Mouse (Mus musculus): Measurements from ENCODE around the gene Kcnk3. TPM values are rescaled to one million over a fixed set of nuclear protein-coding genes. Genes with fewer than 3 reads are reported as not detected.

Gene Kcnk3
- polyA plus RNA-seq, 1 experiment = 81.9 TPM

GRCm38 (mm10) chr5:30554981-30555380 is 33.0 kb upstream of the Kcnk3 start:
- no peak overlapping the region for H3K4me3 ChIP-seq (replicated peaks; ENCODE audit: insufficient read depth, low read depth, low read length)
- DNase-seq = no peak
- WGBS = 81% methylated on average over 8 of the region's 8 CpGs
- peaks cover 7% of the 10 kb centered on the region; the same call in 1 of the 2 replicates for H3K4me1 ChIP-seq (ENCODE audit: control insufficient read depth, insufficient read depth, low read length)
- no peak overlapping the region for H3K27ac ChIP-seq (ENCODE audit: insufficient read depth, low read length)
- H3K27me3 ChIP-seq (ENCODE audit: control insufficient read depth, insufficient read depth, low read length) = no peaks in the 10 kb centered on the region
- no peak for TF ChIP-seq CTCF (IDR thresholded peaks at IDR 0.05; ENCODE audit: borderline replicate concordance, insufficient read depth, low read depth, low read length)
- TF ChIP-seq POLR2A (IDR thresholded peaks at IDR 0.05; ENCODE audit: borderline replicate concordance, insufficient read depth, low read length) = no peak

DNA sequence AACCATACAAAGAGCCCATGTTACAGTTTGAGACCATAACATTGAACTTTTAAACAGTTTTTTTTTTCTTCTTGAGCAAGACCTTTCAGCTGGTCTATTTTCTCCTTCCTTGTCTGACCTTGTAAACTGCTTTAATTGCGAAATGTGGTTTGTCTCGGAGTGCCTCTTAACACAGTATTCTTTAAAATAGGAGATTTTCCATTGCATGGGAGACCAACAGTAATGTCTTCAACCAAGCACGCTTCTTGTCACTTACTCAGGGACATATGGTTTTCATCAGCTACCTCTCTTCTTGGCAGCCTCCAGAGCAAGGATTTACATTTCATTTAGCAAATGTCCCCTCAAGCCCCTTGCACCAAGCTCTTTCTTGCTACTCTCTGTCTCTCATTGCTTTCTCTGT is 31.7 kb upstream of the Kcnk3 start:
- Histone ChIP-seq H3K4me3 (replicated peaks; ENCODE audit: insufficient read depth, low read depth, low read length) (no peak overlapping the region), H3K4me1 (ENCODE audit: control insufficient read depth, insufficient read depth, low read length) (no peaks in the 10 kb centered on the region), H3K27ac (ENCODE audit: insufficient read depth, low read length) (no peak overlapping the region), H3K27me3 (ENCODE audit: control insufficient read depth, insufficient read depth, low read length) (no peaks in the 10 kb centered on the region)
- 90% methylated on average over 3 of the region's 3 CpGs for WGBS
- DNase-seq = no peak
- TF ChIP-seq CTCF (IDR thresholded peaks at IDR 0.05; ENCODE audit: borderline replicate concordance, insufficient read depth, low read depth, low read length) (no peak), POLR2A (IDR thresholded peaks at IDR 0.05; ENCODE audit: borderline replicate concordance, insufficient read depth, low read length) (no peak)

DNA sequence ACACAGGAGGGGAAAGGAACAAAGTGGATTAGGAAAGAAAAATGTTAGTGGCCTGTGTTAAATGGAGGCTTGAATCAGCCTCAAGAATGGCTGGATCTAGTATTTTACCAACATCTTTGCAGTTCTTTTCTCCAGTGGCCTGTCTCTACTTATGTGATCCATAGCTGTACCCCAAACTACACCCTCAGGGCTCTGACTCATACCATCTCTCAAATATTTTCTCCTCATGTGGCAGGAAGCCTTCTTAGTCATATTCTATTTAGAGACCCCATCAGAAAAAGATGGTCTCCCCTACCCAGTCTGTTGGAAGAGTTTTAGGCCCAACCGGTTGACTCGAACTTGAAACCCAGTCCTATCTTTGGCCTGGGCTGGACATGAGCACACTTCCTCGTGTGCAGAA is 28.5 kb upstream of the Kcnk3 start:
- H3K27ac ChIP-seq (ENCODE audit: insufficient read depth, low read length) = no peak overlapping the region
- no peaks in the 10 kb centered on the region for H3K27me3 ChIP-seq (ENCODE audit: control insufficient read depth, insufficient read depth, low read length)
- TF ChIP-seq CTCF (IDR thresholded peaks at IDR 0.05; ENCODE audit: borderline replicate concordance, insufficient read depth, low read depth, low read length) (no peak), POLR2A (IDR thresholded peaks at IDR 0.05; ENCODE audit: borderline replicate concordance, insufficient read depth, low read length) (no peak)
- no peak for DNase-seq
- WGBS = 86% methylated on average over 3 of the region's 3 CpGs
- H3K4me1 ChIP-seq (ENCODE audit: control insufficient read depth, insufficient read depth, low read length) = no peaks in the 10 kb centered on the region
- no peak overlapping the region for H3K4me3 ChIP-seq (replicated peaks; ENCODE audit: insufficient read depth, low read depth, low read length)

- Histone ChIP-seq H3K4me1 (ENCODE audit: control insufficient read depth, insufficient read depth, low read length) (no peaks in the 10 kb centered on the region), H3K27me3 (ENCODE audit: control insufficient read depth, insufficient read depth, low read length) (no peaks in the 10 kb centered on the region), H3K4me3 (replicated peaks; ENCODE audit: insufficient read depth, low read depth, low read length) (no peak overlapping the region), H3K27ac (ENCODE audit: insufficient read depth, low read length) (no peak overlapping the region)
- WGBS = 48% methylated on average over 3 of the region's 3 CpGs
- TF ChIP-seq POLR2A (IDR thresholded peaks at IDR 0.05; ENCODE audit: borderline replicate concordance, insufficient read depth, low read length) = no peak
- no peak for TF ChIP-seq CTCF (IDR thresholded peaks at IDR 0.05; ENCODE audit: borderline replicate concordance, insufficient read depth, low read depth, low read length)
- DNase-seq = no peak
These were observed 27.9 kb upstream of the Kcnk3 start for GRCm38 (mm10) chr5:30559986-30560493.

- WGBS = 90% methylated on average over 1 of the region's 1 CpGs
- no peaks in the 10 kb centered on the region for H3K4me1 ChIP-seq (ENCODE audit: control insufficient read depth, insufficient read depth, low read length)
- no peak overlapping the region for H3K27ac ChIP-seq (ENCODE audit: insufficient read depth, low read length)
- no peak for TF ChIP-seq POLR2A (IDR thresholded peaks at IDR 0.05; ENCODE audit: borderline replicate concordance, insufficient read depth, low read length)
- TF ChIP-seq CTCF (IDR thresholded peaks at IDR 0.05; ENCODE audit: borderline replicate concordance, insufficient read depth, low read depth, low read length) = no peak
- DNase-seq = no peak
- no peak overlapping the region for H3K4me3 ChIP-seq (replicated peaks; ENCODE audit: insufficient read depth, low read depth, low read length)
- H3K27me3 ChIP-seq (ENCODE audit: control insufficient read depth, insufficient read depth, low read length) = no peaks in the 10 kb centered on the region
These were observed 19.5 kb upstream of the Kcnk3 start for GRCm38 (mm10) chr5:30568479-30568878.

DNA sequence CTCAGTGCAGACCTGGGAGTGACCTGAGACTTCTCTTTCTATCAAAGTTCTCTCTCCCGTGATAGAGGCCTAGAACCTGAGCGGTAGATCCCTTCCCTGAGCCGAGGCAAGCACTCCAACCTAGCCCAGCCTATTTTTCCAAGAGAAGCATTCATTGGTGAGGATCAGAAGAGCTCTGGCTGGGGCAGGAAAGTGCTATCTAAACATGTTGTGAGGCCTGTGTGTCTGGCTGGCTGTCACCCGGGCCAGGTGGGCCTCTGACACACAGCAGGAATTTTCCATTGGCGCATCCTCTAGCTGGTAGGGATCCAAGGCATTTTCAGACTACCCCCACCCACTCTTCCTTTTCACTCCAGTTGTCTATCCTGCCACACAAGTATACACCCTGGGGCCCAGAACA is 16.1 kb upstream of the Kcnk3 start:
- 69% methylated on average over 5 of the region's 5 CpGs for WGBS
- Histone ChIP-seq H3K27me3 (ENCODE audit: control insufficient read depth, insufficient read depth, low read length) (no peaks in the 10 kb centered on the region), H3K4me3 (replicated peaks; ENCODE audit: insufficient read depth, low read depth, low read length) (no peak overlapping the region), H3K4me1 (ENCODE audit: control insufficient read depth, insufficient read depth, low read length) (peaks cover 3% of the 10 kb centered on the region; the same call in 1 of the 2 replicates), H3K27ac (ENCODE audit: insufficient read depth, low read length) (no peak overlapping the region)
- TF ChIP-seq CTCF (IDR thresholded peaks at IDR 0.05; ENCODE audit: borderline replicate concordance, insufficient read depth, low read depth, low read length) = no peak
- TF ChIP-seq POLR2A (IDR thresholded peaks at IDR 0.05; ENCODE audit: borderline replicate concordance, insufficient read depth, low read length) = no peak
- no peak for DNase-seq

DNA sequence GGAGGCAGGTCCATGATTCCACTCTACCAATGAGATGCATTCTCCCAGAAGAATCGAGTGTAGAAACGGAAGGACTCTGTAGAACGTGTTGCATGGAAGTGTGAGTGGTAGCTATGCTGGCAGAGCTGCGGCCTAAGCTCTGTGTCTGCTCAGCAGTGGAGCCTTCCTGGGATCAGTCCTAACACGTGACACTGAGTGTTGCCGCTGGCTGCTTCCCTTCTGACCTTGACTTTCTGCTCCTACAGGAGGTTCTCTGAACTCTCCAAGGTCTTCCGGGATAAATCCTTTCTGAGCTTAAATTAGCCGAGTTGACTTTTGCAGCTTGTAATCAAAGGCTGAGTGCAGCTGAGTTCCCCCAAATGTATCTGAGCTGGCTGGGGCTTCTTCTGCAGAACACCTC is 13.6 kb upstream of the Kcnk3 start:
- Histone ChIP-seq H3K4me3 (replicated peaks; ENCODE audit: insufficient read depth, low read depth, low read length) (no peak overlapping the region), H3K27ac (ENCODE audit: insufficient read depth, low read length) (no peak overlapping the region), H3K27me3 (ENCODE audit: control insufficient read depth, insufficient read depth, low read length) (no peaks in the 10 kb centered on the region), H3K4me1 (ENCODE audit: control insufficient read depth, insufficient read depth, low read length) (peaks cover 27% of the 10 kb centered on the region)
- DNase-seq = no peak
- TF ChIP-seq CTCF (IDR thresholded peaks at IDR 0.05; ENCODE audit: borderline replicate concordance, insufficient read depth, low read depth, low read length) (no peak), POLR2A (IDR thresholded peaks at IDR 0.05; ENCODE audit: borderline replicate concordance, insufficient read depth, low read length) (no peak)
- 91% methylated on average over 8 of the region's 8 CpGs for WGBS

DNA sequence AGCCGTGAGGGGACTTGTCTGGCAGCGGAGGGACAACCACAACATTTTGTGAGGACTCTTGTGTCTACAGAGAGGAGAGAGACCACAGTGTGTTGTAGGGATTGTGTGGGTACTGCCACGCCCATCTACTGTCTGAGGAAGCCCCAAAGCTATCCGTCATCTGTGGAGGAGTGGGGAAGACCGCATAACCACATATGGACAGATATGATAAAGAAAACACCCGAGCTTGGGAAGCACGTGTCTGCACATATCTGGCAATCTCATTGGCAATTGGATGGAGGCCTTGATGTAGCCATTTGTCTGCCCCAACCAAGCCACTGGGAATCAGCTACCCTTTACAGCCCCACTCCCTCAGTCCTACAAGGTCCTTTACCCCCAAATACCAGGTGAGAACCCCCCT is 11.7 kb upstream of the Kcnk3 start:
- no peak for TF ChIP-seq CTCF (IDR thresholded peaks at IDR 0.05; ENCODE audit: borderline replicate concordance, insufficient read depth, low read depth, low read length)
- TF ChIP-seq POLR2A (IDR thresholded peaks at IDR 0.05; ENCODE audit: borderline replicate concordance, insufficient read depth, low read length) = no peak
- WGBS = 93% methylated on average over 7 of the region's 7 CpGs

More for the DNA sequence above, 11.7 kb upstream of the Kcnk3 start:
- H3K4me3 ChIP-seq (replicated peaks; ENCODE audit: insufficient read depth, low read depth, low read length) = no peak overlapping the region
- DNase-seq = no peak
- H3K4me1 ChIP-seq (ENCODE audit: control insufficient read depth, insufficient read depth, low read length) = peaks cover 27% of the 10 kb centered on the region
- H3K27me3 ChIP-seq (ENCODE audit: control insufficient read depth, insufficient read depth, low read length) = no peaks in the 10 kb centered on the region
- H3K27ac ChIP-seq (ENCODE audit: insufficient read depth, low read length) = no peak overlapping the region
